Mouse (Mus musculus): Measurements from ENCODE around the gene Golt1a.

GRCm38 (mm10) chr1:133278539-133278938 is 31.1 kb upstream of the Golt1a start:
- TF ChIP-seq CTCF (IDR thresholded peaks at IDR 0.05; ENCODE audit: insufficient read depth, low read length) (no peak), POLR2A (IDR thresholded peaks at IDR 0.05; ENCODE audit: borderline replicate concordance, extremely low read depth, low read depth, low read length) (no peak)
